In the genomic region with DNA sequence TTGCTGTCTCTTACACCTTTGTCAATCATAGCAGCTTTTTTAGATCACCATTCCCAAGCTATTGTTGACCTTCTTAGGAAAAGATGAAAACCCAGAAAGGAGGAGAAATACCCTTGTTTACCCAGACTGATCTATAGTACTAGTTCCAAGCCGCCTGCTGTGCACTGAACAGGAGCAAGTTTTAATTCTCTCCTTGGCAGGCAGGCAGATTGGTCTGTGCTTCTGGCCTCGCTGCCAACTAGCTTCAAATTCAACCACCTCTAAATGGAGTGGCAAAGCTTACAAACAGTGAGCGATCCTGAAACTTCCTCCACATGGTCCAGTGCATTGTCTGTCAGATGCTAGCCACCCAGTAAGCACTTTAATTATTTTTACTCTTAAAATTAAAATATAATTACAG, we compare ENCODE assay signal across 12 mouse cellular contexts.
DNase-seq lines count a peak whose midpoint lies in the region.
"Had no signal": no experiment of that assay in that cellular context is flagged by ENCODE, and none has a peak within 500 bp of the region (broad histone marks: within the 10 kb centered on the region; RNA-seq: fewer than 3 reads in every experiment).

No protein-coding gene starts in this region.

- peak; percentile 10 for DNase-seq in layer of hippocampus, adult 11-12 months (ENCODE audit: low spot score)
- no peak for DNase-seq in layer of hippocampus, postnatal 25 days (ENCODE audit: extremely low spot score in 1 of 2, low spot score in 1 of 2)
- DNase-seq in brain, adult 2 months (ENCODE audit: low read depth, low spot score) = peak; percentile 94
- DNase-seq in cerebellum, adult 11-12 months = peak; percentile 88
- peak; percentile 79 to 86 for DNase-seq in cerebellum, postnatal 36 days
- DNase-seq in kidney, postnatal 25 days = no peak
- DNase-seq in kidney, postnatal 14 days = no peak
- DNase-seq: adrenal gland, adult 2 months; gastrocnemius, postnatal 36 days; heart, postnatal 14 days; kidney, adult 9 months; right cerebral cortex, postnatal 14 days had no signal

Comparison
In these comparisons a context has a peak if more than half of its experiments do, and no peak if none do; other contexts are left out.
1. DNase-seq: peak in layer of hippocampus, adult 11-12 months (single experiment), brain, adult 2 months (single experiment), cerebellum, adult 11-12 months (single experiment) and cerebellum, postnatal 36 days (2 of 2); none in layer of hippocampus, postnatal 25 days (0 of 2), kidney, postnatal 25 days (0 of 2) and kidney, postnatal 14 days (single experiment).